Mouse (Mus musculus) ZHBTc4 (cell line): ENCODE measurements around the gene Ifitm6.
A peak's percentile ranks its signal among the peaks of the same experiment; 100 is the strongest.
"Not testable (repeated sequence)": the region's sequence is repeated elsewhere in the genome, so short reads cannot be mapped to it uniquely, and the experiment has no call there.

ENCODE experiments used
- DNase-seq: peaks from one replicate; pipeline ENCODE4 v3.0.0-alpha.2; 2011; ENCODE audit warnings: low read depth, low spot score

Gene Ifitm6

DNA sequence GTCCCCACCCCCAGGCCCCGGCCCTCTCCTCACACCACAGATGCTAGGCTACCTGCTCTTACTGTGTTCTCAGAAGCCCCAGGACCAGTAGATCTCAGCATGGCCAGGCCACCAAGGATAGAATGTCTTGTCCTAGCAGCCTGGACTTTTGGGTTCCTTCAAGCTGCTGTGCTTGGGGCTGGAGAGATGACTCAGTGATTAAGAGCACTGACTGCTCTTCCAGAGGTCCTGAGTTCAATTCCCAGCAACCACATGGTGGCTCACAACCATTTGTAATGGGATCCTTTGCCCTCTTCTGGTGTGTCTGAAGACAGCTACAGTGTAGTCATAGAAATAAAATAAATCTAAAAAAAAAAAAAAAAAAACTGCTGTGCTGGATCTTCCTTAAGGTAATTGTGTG, at the start of gene Ifitm6:
Gene Ifitm6, minus strand, starts transcription at position 101 of the 400 bp plus-strand sequence.
- not testable (repeated sequence) for DNase-seq

- DNase-seq, result no peak
Measured at GRCm38 (mm10) chr7:141064576-141064975, 46.9 kb upstream of the Ifitm6 start.

GRCm38 (mm10) chr7:141064175-141064574, 46.5 kb upstream of the Ifitm6 start:
- peak; percentile 68 for DNase-seq

DNA sequence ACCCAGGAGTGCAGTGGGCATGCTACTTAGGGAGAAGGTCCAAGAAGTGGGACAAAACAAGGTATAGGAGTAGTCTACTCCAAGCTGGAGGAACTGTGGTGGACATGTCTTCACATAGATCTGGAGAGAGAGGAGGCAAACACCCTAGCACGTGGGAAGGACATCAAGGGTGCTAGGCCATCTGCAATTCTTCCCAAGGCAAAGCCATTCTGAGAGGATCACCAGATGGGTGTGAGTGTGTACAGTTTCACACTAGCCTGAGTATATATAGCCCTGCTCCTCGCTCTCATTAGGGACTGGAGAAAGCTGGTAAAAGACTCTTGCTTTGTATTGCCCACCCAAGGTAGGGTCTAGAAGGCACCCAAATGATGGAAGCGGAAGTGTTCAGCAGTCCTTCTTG, 45.6 kb upstream of the Ifitm6 start:
- DNase-seq, result no peak

DNA sequence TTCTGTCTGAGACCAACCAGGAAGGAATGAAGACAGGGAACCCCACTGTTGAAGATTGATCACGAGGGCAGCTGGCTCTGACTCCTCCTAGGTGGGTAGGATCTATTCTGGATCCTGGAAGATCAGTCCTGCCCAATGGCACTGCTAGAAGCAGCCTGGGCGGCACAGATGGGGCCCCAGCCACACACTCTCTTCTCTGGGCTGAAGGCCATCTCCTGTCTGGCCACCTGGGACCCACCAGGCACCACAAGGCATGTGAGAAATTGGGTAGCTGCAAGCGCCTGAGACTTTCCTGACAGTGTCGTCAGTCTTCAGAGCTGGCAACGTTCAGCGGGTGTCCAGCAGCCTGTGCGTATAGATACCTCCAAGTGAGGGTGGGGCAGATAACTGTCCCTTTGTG, 44.8 kb upstream of the Ifitm6 start:
- no peak for DNase-seq

- peak; percentile 43 for DNase-seq
Measured at GRCm38 (mm10) chr7:141061269-141061692, 43.6 kb upstream of the Ifitm6 start.

DNA sequence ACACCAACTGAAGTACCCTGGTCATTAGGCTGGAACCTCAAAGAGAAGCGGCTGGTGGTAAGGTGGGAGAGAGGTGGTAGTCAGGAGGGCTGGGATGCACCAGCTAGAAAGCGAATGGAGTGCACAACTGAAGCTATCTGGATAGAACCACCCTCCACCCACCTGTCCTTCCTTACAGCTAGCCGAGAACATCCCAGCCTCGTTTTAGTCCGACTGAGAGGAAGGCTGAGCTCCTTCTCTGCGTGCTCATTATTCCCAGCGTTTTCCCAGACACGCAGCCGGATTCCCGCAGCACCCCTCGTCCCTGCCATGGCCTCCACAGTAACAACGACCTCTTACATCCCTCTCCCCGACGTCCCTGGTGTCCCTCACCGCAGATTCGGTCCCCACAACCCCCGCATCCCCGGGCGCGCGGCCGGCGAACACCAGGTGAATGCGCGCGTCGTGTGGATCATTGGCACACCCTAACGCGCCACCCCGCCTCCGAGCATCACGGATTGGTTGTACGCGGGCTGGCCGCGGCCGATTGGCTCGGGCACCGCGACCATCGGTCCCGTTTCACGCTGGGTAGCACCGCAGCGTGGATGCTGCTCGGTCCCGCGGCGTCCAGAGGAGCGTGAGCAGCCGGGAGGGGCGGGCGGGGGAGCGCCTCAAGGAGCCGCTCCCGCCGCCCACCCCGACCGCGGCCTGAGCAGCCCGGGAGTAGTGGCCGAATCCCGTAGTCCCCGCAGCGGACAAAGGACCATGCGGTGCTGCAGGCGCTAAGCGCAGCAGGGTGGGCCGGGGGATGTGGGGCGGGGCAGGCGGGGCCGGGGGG, 42.9 kb upstream of the Ifitm6 start, which contains the start of gene B4galnt4:
Gene B4galnt4, plus strand, starts transcription at position 679 of the 817 bp plus-strand sequence.
- DNase-seq, result peak; percentile 89

DNA sequence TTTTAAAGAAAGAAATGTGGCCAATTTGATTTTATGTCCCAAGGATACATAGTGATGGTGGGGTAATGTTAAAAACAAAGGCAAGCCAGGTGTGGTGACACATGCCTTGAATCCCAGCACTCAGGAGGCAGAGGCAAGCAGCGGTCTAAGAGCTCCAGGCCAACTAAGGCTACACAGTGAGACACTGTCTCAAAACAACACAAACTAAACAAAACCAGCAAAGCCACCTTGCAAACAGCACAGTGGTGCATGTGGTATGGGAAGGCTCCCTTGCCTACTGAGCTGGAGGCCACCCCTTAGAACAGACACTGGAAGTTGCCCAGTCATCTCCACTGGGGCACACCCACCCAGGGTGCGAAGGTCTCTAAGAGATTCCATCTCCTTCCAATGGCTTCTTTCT, 42.2 kb upstream of the Ifitm6 start:
- peak; percentile 43 for DNase-seq

DNA sequence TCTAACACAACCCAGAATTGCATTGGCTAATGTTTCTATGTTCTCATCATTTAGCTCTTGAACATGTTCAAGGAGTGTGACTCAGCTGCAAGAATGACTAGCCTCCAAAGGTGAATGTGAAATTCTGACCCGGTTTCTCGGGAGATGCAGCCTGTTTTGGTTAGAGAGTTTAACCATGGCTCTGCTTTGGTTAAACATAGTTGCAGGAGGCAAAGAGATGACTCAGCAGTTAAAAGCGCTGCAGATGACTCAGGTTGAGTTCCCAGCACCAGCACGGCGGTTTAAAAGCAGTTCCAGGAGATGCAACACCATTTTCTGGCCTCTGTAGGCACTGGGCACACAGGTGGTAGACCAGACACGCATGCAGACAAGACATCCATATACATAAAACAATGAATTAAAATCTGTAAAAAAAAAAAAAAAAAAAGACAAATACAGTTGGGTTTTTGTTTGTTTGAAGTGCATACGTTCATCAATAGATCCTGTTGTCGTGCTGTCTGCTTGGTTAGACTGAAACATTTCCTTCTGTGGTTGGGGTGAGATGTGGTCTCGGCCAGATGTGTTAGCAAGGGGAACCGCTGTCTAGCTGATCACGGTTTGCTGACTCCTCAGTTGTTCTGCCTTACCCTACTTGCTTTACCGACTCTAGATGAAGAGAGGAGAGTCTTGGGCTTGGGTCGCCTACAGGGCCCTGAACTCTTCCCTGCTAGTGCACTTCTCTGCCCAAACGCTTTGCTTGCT, 41.0 kb upstream of the Ifitm6 start:
- DNase-seq, result no peak

- DNase-seq, result no peak
Measured at GRCm38 (mm10) chr7:141057541-141057940, 39.8 kb upstream of the Ifitm6 start.

GRCm38 (mm10) chr7:141056976-141057375, 39.3 kb upstream of the Ifitm6 start:
- peak; percentile 84 for DNase-seq

DNA sequence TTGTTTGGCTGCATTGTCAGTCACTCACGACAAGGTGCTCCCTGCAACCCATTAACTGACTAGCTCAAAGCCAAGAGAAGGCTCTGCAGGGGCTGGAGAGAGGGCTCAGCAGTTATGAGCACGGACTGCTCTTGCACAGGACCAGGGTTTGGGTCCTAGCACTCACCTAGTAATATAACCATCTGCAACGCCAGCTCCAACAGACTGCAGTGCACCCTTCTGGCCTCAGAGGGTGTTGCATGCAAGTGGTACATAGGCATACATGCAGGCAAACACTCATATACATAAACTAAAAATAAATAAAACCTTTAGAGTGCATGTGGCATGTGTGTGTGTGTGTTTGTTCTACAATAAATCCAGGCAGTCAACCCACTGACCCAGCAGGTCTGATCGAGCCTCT, 38.1 kb upstream of the Ifitm6 start:
- peak; percentile 54 for DNase-seq

DNA sequence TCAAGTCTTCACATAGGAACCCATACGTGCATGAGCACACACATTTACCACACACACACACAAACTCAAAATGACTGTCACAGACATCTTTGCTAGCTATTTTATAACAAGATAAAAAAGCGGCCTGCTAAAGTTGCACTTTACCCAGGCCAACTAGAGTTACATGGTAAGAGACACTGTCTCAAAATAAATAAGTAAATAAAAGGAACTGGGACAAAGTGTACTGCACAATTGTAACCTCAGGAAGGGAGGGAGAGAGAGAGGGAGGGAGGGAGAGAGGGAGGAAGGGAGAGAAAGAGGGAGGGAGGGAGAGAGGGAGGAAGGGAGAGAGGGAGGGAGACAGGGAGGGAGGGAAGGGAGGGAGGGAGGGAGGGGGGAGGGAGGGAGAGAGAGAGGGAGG, 34.7 kb upstream of the Ifitm6 start:
- DNase-seq, result no peak

DNA sequence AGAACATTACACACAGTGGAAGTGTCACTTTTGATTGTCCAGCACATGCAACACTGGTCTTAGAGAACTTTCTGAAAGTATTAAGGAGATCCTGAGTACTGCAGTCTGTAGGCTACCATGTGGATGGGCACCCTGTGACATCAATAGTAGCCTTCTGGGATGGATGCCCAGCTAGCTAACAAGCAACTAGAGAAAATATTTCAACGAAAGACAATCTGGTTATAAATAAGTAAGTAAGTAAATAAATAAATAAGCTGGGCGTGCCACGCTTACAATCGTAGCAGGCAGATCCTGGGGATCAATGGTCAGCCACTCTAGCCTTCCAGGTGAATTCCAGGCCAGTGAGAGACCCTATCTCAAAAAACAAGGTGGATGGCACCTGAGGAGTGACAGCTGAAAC, 34.3 kb upstream of the Ifitm6 start:
- no peak for DNase-seq

GRCm38 (mm10) chr7:141051060-141051685, 33.4 kb upstream of the Ifitm6 start:
- DNase-seq, result peak; percentile 98

DNA sequence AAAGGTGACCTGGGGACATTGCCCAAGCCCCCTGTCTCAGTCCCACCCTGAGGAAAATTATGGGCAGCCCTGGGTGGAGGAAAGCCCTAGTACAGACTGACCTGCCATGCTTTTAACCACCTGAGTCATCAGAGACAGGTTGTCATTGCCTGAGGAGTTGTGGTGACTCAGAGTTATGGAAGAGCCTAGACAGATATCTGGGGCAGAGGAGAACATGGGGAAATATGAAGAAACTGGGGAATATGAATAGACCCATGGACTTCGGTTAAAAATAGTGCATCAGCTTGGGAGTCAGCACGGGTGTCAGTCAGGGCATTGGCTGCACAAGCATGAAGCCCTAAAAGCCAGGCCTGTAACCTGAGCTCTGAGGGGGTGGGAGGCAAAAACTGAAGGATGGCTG, 31.6 kb upstream of the Ifitm6 start:
- no peak for DNase-seq

DNA sequence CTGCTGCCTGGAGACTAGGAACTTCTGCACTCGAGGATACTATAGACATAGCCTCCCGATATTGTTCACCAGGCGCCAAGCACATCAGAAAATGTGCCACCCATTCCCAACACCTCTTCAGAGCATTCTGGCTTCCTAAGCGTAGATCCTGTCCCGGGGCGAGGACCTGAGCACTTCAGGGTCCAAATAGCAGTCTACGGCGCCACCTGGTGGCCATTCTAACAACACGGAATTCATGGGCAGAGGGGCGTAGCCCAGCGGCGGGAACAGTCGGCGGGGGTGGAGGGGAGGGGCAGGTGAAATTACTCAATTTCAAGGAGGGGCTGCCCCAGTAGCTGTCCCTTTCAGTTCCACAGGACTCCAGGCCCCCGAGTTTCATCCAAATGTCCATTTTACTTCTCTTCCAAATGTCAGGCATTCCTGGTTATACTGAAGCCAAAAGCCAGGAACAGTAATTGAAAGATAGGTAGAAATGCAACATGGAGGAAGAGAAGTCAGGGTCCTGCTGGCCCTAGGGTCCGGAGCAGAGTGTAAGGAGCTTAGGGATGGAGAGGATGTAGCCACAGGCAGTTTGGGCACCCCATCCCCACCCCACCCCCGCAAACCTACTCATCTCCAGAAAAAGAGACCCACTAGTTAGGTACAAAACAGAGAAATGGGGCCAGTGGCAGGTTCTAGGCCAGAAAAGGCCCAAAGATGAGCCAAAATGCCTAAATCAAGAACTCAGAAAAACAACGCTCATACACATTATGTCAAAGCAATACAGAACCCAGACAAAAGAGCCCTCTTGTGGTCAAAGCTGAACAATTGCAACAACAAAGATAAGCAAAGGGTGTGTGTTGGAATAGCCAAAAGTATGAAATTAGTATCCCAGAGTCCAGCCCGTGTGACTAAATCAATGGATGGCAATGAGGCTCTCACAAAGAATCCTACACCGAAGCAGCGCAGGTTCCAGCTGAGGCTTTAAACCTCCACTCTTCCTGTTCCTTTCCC, 30.8 kb upstream of the Ifitm6 start:
- peak; percentile 97 for DNase-seq

DNA sequence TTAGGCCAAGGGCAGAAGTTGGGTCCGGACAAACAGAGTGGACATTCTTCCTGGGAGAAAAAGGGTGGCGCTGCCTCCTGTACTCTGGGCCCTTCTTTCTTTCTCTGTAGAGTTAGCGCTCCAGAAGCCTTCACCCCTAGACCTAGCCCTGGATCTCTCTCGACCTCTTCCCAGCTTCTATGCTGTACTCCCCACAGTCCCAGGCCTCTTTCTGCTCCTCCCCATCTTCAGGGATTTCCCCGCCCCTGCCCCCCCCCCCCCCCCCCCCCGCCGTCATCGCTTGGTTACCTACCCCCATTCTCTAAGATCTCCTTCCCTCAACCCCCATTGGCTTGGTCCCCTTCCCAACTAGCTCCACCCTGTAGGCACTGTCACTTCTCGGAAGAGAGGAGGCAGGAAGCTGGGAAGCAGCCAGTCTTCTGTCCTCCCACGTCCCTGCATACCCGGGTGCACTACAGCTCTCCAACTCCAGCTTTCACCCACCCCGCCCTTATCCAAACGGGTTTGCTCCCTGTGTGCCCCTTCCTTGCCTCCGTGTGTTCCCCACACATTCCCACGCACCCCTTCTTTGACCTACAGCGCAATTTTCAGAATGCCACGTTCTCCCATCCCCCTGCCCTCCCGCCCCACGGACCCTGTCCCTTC, 30.0 kb upstream of the Ifitm6 start:
- DNase-seq, result peak; percentile 93

- DNase-seq, result peak; percentile 41
Measured at GRCm38 (mm10) chr7:141046931-141047580, 29.3 kb upstream of the Ifitm6 start.

DNA sequence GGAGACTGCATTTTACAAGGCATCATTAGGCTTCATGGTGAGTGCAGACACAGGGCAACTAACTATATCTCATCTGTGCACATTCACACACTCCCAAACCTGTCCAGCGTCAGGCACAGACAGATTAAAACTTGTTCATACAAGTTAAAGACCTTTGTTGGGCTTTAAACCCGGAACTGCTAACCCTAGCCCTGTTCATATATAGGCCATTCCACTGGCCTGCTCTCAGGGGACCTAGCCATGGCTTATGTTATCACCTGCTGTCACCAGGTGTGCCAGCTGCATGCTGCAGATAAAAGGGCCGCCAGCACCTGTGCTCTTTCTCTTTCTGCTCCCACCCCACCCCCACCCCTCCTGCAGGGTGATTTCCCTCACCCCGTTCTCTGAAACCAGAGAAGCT, 24.8 kb upstream of the Ifitm6 start:
- DNase-seq, result no peak
